Mouse (Mus musculus): ENCODE data around the gene Catsperd. TPM values are rescaled to one million over a fixed set of nuclear protein-coding genes. Genes with fewer than 3 reads are reported as not detected.

Gene Catsperd
- total RNA-seq, 2 experiments from 2014 or later: 0.82 to 0.91 TPM

- no peak for DNase-seq
These were observed 39.6 kb downstream of the Catsperd start for GRCm38 (mm10) chr17:56667591-56667990.

- peak; percentile 81 to 82 for DNase-seq
These were observed 40.6 kb downstream of the Catsperd start for GRCm38 (mm10) chr17:56668384-56669144.

GRCm38 (mm10) chr17:56669766-56670165, 41.8 kb downstream of the Catsperd start:
- no peak for DNase-seq

GRCm38 (mm10) chr17:56672941-56673646, 45.2 kb downstream of the Catsperd start, which contains the start of gene Ranbp3:
Ranbp3 (plus strand) TSS chr17:56673294.
- peak; percentile 99 to 100 for DNase-seq

- DNase-seq: peak in 1 of 2 experiments; percentile 29
These were observed 45.9 kb downstream of the Catsperd start for GRCm38 (mm10) chr17:56673647-56674416.

GRCm38 (mm10) chr17:56681791-56682190, 53.8 kb downstream of the Catsperd start:
- no peak for DNase-seq

- DNase-seq: no peak
These were observed 54.9 kb downstream of the Catsperd start for GRCm38 (mm10) chr17:56682880-56683279.

- no peak for DNase-seq
These were observed 55.7 kb downstream of the Catsperd start for GRCm38 (mm10) chr17:56683546-56684140.

GRCm38 (mm10) chr17:56684649-56685048, 56.7 kb downstream of the Catsperd start:
- no peak for DNase-seq

GRCm38 (mm10) chr17:56686801-56687200, 58.9 kb downstream of the Catsperd start:
- no peak for DNase-seq

GRCm38 (mm10) chr17:56688045-56688444, 60.1 kb downstream of the Catsperd start:
- DNase-seq: no peak

- DNase-seq: no peak
These were observed 60.7 kb downstream of the Catsperd start for GRCm38 (mm10) chr17:56688689-56689088.

GRCm38 (mm10) chr17:56693395-56693794, 65.5 kb downstream of the Catsperd start:
- no peak for DNase-seq

- DNase-seq: peak; percentile 66 to 67
These were observed 65.9 kb downstream of the Catsperd start for GRCm38 (mm10) chr17:56693851-56694310.

GRCm38 (mm10) chr17:56700451-56700850, 72.5 kb downstream of the Catsperd start:
- no peak for DNase-seq

GRCm38 (mm10) chr17:56703038-56703437, 75.1 kb downstream of the Catsperd start:
- no peak for DNase-seq

- no peak for DNase-seq
These were observed 78.6 kb downstream of the Catsperd start for GRCm38 (mm10) chr17:56706515-56706914.

- no peak for DNase-seq
These were observed 80.7 kb downstream of the Catsperd start for GRCm38 (mm10) chr17:56708692-56709091.

GRCm38 (mm10) chr17:56709708-56710107, 81.8 kb downstream of the Catsperd start:
- no peak for DNase-seq
